Mouse (Mus musculus) thymus, postnatal 10 days (tissue): Measurements from ENCODE around the gene Kcna5.

Experiments used
- DNase-seq, 2 experiments: peaks; one replicate each; pipeline ENCODE4 v3.0.0; 2021; ENCODE audit warnings: low spot score in 2 of 2

The Kcna5 gene

DNA sequence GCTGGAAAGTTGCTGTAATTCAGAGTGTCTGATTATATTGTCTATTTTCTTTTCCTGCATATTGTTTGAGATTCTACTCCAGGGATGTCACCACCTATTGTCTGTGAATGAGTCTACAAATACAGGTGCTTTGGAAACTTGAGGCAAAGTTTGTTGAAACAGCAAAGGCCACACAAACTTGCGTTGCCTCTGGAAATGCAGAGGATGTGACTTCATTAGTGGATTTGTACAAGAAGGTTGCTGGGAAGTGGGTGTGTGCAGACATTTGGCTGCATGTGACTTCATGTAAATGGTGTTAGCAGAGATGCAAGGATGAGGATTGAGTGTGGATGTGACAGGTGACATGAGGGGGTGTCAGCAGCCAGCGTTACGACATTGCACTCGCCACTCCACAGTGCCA lies 1.7 kb upstream of the Kcna5 start:
- DNase-seq: no peak

DNA sequence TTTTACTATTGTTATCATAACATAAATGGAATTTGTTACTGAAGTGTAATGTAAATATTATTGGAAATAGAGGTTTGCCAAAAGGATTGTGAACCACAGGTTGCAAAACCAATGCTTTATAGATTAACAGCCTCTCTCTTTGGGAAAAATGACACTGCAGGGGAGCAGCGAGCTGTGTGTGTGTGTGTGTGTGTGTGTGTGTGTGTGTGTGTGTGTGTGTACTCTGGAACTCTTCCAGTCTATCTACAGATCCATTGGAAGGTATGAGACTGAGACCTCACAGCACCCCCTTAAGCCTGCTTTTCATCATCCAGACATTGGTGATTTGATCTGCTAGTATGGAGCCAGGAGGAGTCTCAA lies 679 bp upstream of the Kcna5 start:
- no peak for DNase-seq

DNA sequence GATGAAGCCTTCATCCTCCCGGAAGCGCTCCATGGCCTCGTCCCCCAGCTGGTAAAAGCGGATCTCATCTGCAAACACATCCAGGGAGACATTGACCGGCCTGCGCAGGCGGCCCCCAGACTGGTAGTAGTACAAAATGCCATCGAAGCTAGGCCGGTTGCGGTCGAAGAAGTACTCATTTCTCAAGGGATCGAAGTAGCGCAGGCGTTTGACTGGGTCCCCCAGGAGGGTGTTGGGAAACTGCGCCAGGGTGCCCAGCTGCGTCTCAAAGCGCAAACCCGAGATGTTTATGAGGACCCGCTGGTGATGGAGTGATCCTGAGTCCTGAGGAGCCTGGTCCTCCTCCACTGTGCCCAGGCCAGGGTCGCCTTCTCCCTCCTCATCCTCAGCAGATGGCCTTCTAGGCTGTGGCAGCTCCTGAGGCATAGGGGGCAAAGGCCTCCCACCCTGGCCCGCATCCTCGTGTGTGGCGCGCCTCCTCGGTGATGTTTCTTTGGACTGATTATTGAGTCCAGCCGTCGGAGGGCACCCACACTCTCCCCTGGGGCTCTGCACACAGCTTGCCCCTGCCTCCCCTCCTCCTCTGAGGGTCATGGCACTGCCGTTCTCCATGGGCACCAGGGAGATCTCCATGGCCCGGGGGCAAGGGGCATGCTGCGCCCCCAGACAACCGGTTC lies 543 bp downstream of the Kcna5 start:
- no peak for DNase-seq

DNA sequence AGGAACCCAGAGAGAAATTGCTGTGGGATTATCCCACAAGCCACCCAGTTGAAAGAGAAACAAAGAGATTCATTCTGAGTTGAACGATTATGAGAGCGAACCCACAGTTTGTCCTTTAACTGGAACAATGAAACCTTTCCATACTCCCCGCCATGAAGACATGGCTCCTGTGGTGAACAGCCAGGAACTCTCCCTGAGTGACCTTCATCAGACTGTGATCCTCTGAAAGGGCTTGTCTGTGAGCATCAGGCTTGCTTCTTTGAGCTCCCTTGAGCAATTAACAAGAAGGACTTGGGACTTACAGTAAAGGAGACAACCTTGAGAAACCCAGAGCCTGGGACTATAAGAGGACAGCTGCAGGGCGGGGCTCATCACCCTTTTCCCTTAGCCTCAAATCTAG lies 3.9 kb downstream of the Kcna5 start:
- no peak for DNase-seq

DNA sequence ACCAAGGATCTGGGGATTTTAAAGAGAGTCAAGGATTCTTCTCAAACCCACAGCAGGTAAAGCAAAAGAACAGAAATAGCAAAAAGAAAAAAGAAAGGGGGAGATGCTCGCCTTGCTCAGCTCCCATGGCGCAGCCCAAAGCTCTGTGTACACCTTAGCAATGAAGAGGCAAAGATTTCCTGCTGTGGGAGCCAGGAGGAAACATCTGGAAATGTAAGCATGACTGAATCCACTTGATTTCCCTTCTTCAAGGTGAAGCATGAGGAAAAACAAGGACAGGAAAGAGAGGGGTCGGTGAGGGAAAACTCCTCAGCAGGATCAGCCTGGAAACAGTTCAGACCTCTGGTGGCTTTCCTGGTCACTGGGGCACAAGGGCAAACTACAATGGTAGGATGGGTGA lies 5.2 kb downstream of the Kcna5 start:
- no peak for DNase-seq

DNA sequence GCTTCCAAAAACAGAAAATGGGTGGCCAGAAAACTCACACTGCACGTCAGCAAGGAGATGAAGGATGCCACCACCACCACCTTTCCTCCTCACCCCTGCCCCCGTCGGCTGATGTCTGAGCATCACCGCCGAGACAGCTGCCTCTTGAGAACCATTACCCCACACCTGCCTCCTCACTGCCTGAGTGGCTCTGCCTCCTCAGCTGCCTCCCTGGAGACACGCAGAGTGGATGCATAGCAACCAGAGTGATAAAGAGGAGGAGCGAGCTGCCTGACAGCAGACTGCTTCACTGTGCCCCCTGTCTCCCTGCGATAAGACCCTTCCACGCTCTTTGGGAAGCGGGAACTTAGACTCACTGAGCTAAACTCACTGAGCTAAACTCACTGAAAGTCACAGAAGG lies 20.5 kb downstream of the Kcna5 start:
- DNase-seq: no peak

DNA sequence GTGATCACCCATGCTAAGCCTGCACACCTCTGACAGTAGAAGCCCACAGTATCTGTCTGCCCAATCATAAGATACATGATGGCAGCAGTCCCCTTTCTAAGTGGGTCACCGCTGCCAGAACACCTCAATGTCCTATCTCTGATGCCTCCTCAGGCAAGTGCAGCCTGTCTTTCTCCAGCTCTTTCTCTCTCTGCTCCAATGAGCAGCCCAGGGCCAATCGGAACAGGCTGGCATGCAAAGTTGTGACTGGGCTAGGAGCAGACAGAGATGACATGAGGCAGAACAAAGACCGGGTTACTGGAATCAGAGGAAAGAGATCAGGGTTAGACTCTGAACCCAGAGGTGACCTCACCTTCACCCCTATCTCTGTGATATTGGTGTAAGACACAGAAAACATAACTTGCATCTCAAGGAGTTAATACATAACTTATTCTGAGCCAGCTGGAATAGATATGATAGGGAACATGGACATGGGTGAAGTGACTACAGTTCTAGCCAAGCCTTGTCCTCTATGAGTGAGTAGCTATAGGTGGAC lies 21.4 kb downstream of the Kcna5 start:
- DNase-seq: no peak

DNA sequence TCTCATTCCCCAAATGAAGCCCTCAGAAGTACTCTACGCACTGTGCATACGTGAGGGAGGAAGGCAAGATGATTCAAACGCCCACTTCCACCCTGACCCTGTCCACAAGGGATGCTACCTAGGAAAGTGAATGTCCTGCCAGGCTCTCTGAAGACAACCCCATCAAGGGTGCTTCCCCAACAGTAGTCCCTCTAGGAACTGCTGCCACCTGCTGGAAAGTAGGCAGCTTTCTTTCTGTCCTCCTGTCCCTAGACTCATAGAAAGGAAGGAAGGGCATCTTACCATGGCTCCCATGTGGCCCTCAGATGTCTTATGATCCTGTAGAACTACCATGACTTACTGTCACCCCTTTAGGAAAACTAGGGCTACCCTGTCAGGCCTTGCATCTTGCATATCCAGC lies 22.1 kb downstream of the Kcna5 start:
- DNase-seq: no peak

DNA sequence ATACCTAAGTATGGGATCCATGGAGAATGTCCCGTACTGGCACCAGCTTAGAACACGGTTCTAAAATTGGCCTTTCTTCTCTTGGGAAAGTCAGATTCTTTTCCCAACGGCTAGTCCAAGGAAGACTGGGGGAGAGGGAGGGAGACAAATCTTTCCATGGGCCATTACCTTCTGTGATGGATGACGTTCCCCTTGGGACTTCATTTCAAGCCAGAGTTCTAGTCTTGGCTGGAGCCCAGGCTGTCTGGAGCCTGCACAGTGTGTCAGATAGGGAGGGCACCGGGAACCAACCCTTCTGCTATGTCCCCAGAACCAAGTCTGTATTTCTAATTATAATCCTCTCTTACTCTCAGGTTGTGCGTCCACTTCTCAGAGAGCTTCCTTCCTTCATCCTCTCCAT lies 26.5 kb downstream of the Kcna5 start:
- DNase-seq: no peak

DNA sequence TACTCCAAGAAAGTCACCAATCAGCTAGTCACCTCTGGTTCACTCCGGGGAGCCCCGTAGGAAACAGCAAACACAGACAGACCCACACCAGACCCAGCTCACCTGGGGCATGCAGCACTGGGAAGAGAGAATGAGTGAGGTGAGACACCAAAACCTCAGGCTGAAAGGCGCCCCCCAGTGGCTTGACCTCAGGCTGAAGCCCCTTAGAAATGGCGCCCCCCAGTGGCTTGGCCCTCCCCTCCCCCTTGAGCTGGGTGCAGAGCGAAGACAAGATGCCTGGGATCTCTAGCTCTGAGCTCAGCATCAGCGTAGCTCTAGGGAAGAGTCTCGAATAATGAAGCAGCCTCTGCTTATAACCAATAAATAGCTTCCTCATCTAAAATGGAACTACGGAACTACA lies 31.3 kb downstream of the Kcna5 start:
- DNase-seq: peak in 1 of 2 experiments; percentile 8

DNA sequence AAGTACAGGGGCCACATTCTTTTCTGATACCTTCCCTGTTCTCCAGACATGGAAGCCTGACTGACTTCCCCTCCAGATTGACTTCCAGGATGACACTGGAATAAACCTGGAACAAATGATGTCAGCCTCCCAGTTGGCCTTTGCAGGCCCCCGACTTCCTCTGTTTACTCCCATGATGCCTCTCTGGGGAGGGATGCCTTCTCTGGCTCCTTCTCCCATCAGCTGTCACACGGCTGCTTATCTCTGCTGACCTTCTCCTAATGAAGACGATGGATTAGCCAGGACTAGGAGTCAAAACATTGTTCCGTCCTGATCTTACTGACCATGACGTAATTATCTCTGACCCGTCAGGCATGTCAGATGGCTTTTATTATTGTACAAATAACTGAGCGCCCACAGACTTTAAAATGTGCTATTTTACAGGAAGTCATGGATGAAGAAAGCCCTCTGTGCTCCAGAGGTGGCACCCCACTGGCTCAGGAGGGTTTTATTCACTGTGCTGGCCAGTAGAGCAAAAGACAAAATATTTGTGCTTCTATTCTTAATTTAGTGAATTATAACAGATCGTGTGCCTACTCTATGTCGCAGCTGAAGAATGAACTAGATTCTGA lies 32.4 kb downstream of the Kcna5 start:
- DNase-seq: no peak

DNA sequence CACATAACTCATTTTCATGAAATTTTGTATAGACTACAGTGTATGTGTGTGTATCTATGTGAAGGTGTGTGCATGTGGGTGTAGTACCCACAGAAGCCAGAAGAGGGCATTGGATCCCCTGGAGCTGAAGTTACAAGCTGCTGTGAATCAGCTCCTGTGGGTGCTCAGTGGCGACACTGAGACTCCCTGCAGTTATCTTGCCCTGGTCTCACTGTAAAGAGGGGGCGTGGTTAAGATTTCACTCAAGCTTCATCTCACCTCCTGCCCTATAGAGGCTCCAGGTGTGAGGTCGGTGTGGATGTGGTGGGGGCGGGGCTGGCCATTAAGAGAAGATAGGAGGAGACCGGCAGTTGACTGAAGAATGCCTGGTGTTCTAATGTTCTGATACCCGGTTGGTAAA lies 34.2 kb downstream of the Kcna5 start:
- DNase-seq: no peak

DNA sequence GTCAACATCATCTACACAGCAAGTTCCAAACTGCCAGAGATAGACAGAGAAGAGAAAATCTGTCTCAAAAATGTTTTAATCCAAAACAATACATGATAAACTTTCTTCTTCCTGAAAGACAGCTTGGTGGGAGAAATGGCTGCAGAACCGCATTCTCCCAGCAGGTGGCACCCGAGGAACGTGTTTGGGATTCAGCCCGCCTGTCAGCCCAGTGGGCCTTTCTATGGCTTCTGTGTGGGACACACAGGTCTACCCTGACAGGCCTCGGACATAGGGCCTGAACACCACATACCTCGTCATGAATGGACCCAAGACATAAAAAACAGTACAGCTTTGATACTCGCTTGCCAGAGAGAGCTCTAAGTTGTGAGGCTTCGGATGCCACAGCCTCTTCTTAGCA lies 35.1 kb downstream of the Kcna5 start:
- DNase-seq: peak; percentile 7 to 50

DNA sequence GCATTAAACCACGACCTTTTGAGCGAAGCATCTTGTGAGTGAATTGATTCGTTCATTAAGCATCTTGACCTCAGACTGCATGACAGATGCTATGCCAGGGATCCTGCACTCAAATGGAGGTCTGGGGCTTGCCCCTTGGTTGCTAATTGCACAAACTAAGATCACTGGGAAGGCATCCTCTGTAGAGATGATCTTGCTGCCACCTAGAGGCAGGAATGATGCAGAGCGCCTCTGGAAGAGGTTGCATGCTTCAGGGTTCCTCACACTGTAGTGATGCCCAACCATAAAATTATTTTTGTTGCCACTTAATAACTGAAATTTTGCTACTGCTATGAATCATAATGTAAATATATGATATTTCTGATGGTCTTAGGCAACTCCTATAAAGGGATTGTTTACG lies 37.3 kb downstream of the Kcna5 start:
- no peak for DNase-seq

DNA sequence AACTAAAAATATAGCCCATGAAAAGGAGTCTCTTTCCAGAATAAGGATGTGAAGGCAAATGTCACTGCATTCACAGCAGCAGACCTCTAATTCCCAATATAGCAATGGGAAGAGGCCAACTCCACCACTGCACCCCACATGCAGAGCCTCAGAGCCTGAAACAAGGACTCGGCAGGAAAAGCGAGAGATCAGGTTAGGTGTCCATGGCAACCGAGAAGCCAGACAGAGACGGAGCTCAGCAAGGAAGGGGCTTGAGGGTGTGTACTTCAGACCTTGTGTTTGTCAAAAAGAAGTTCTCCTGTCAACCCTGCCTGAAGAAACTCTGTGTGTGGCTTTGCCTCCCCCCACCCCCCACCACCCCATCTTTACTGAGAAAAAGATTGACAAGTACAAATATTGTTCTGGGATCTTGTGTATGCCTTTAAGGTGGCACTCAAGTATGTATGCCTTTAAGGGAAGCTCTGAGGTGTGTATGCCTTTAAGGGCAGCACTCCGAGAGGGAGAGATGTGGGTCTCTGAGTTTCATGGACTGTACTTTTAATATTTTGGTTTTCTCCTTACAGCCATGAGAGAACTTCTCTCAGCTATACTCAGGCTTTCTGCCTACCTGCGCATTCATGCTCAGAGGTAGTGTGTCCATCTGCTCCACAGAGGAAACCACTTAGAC lies 37.9 kb downstream of the Kcna5 start:
- no peak for DNase-seq

DNA sequence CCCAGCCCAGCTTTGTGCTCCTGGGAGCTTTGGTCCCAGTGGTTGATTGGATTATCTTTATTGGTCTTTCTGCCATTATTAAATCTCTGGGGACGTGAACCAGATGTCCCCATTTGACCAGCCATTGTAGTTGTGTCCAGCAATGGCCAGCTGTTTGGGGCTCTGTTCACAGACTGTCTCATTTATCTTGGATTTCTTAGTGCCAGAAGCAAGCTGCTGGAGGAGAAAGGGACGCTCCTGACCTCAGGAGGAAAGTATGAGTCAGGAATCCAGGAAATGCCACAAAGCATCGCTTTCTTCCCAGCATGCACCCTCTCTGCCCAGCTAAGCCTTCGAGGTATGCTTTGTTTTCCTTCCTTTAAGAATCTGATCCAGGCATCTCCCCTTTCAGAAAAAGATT lies 48.1 kb downstream of the Kcna5 start:
- DNase-seq: no peak

DNA sequence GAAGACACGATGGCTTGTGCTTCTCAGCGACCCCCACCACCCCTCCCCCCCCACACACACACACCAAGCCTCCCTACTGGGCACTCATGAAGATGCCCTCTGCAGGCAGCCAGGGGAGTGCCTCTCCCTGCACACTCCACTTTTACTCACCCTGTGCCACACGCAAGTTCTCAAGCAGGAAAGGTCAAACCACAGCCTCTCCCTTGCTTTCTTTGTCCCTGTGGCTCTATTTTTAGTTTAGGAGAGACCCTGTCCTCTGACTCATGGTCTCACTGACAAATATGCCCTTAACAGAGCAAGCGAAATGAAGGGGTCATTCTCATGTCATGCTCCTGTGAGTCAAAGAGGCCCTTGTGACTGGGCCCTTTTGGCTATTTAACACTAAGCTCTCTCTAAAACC lies 50.3 kb downstream of the Kcna5 start:
- no peak for DNase-seq

DNA sequence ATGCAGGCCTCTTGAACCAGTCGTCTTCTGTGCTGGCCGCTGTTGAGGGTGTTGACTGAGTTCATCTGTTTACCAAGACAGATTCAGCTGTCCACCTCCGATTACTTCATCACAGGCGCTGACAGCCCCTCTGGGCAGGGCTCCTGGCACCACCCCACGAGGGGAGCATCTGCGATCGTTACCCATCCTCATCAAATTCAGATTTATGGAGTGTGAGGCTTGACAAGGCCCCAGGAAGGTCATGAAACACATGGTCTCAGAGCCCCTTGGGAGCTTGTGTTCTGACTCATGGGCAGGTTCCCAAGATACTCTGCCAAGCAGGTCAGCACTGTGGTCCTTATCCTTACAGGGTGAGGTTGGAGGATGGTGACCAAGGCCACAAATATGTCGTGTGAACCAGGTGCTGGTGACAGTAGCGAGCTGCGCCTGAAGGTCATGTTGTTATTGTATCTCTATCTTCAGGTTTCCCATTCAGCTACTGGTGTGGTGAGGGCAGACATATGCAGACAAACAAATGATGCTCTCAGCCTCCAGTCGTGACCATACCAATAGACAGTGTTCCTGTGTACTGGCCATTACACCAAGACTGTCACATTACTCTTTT lies 51.8 kb downstream of the Kcna5 start:
- no peak for DNase-seq
